Mouse (Mus musculus): ENCODE results near the gene Mllt10.

- TF ChIP-seq EP300 (optimal IDR thresholded peaks at IDR 0.05) (no peak), CTCF (IDR thresholded peaks at IDR 0.05; ENCODE audit: low read depth) (no peak)
Observed at GRCm38 (mm10) chr2:18095804-18096203, 40.8 kb downstream of the Mllt10 start.
